Mouse (Mus musculus) gastrocnemius, adult 2 months (tissue): ENCODE data around the gene Crtc1. TPM values are rescaled to one million over a fixed set of nuclear protein-coding genes. Genes with fewer than 3 reads are reported as not detected.

ENCODE experiments used
- DNase-seq: peaks from one replicate; pipeline ENCODE4 v3.0.0; 2022
- H3K27ac ChIP-seq: fragments of 200-600 bp; 2 replicates; pipeline ENCODE4 v1.8.1; 2022; ENCODE audit warnings: mild to moderate bottlenecking
- H3K4me3 ChIP-seq: fragments of 200-600 bp; 2 replicates; pipeline ENCODE4 v1.8.1; 2022; ENCODE audit warnings: mild to moderate bottlenecking, moderate library complexity
- CTCF ChIP-seq: fragments of 200-600 bp; IDR thresholded peaks from 2 replicates; pipeline ENCODE4 v1.8.1; 2022; ENCODE audit warnings: antibody characterized with exemption, mild to moderate bottlenecking, moderate library complexity
- intact Hi-C: fragments of 180-260 bp; cut with DNase I; formaldehyde crosslinking; loops from one replicate; pipeline ENCODE4 v1.15.1; 2025
- total RNA-seq, 2 experiments: library from RNA; stranded (reverse); gene quantifications; 2 replicates each; pipeline ENCODE4 v1.2.3; 2021

Gene Crtc1
- total RNA-seq, 2 experiments from 2014 or later, result 8.9 to 9.5 TPM

- TF ChIP-seq CTCF, result no peak
- no peak overlapping the region for H3K27ac ChIP-seq
- no peak for DNase-seq
- intact Hi-C loops, result no loop called here
- H3K4me3 ChIP-seq, result no peak overlapping the region
Observed at GRCm38 (mm10) chr8:70393087-70393486, 46.3 kb downstream of the Crtc1 start.

GRCm38 (mm10) chr8:70389678-70390077 is 49.7 kb downstream of the Crtc1 start:
- no peak for TF ChIP-seq CTCF
- H3K4me3 ChIP-seq, result no peak overlapping the region
- DNase-seq, result no peak
- H3K27ac ChIP-seq, result no peak overlapping the region
- intact Hi-C loops, result no loop called here

GRCm38 (mm10) chr8:70383287-70383686 is 56.1 kb downstream of the Crtc1 start:
- no peak overlapping the region for H3K27ac ChIP-seq
- DNase-seq, result peak; percentile 87
- intact Hi-C loops, result loop anchor here (1.0 kb wide), 1 partner anchor 122 kb away; no protein-coding TSS in a partner anchor
- TF ChIP-seq CTCF, result peak; percentile 99
- no peak overlapping the region for H3K4me3 ChIP-seq

GRCm38 (mm10) chr8:70380069-70380468 is 59.3 kb downstream of the Crtc1 start:
- TF ChIP-seq CTCF, result no peak
- Histone ChIP-seq H3K27ac (no peak overlapping the region), H3K4me3 (no peak overlapping the region)
- intact Hi-C loops, result no loop called here
- no peak for DNase-seq

- no peak for DNase-seq
- Histone ChIP-seq H3K4me3 (no peak overlapping the region), H3K27ac (no peak overlapping the region)
- intact Hi-C loops, result no loop called here
- no peak for TF ChIP-seq CTCF
Observed at GRCm38 (mm10) chr8:70377049-70377448, 62.3 kb downstream of the Crtc1 start.

- no peak for TF ChIP-seq CTCF
- intact Hi-C loops, result no loop called here
- Histone ChIP-seq H3K27ac (no peak overlapping the region), H3K4me3 (peak overlapping the region; percentile 30)
- DNase-seq, result no peak
Observed at GRCm38 (mm10) chr8:70376275-70376741, 63.1 kb downstream of the Crtc1 start.

- intact Hi-C loops, result no loop called here
- no peak for DNase-seq
- no peak for TF ChIP-seq CTCF
- peak overlapping the region; percentile 63 for H3K4me3 ChIP-seq
- no peak overlapping the region for H3K27ac ChIP-seq
Observed at GRCm38 (mm10) chr8:70375212-70375859, 64.0 kb downstream of the Crtc1 start.

- peak overlapping the region; percentile 35 for H3K27ac ChIP-seq
- intact Hi-C loops, result no loop called here
- TF ChIP-seq CTCF, result no peak
- H3K4me3 ChIP-seq, result peak overlapping the region; percentile 63
- DNase-seq, result peak; percentile 89
Observed at GRCm38 (mm10) chr8:70374318-70374927, 65.0 kb downstream of the Crtc1 start.

- no peak for TF ChIP-seq CTCF
- Histone ChIP-seq H3K4me3 (peak within 1 kb of the TSS; percentile 63), H3K27ac (peak within 1 kb of the TSS; percentile 35)
- DNase-seq, result no peak
- intact Hi-C loops, result no loop called here
Observed at GRCm38 (mm10) chr8:70373397-70374317, 65.7 kb downstream of the Crtc1 start, which contains the start of gene Comp. Gene Comp, plus strand, starts transcription at chr8:70373558.

GRCm38 (mm10) chr8:70371951-70372350 is 67.4 kb downstream of the Crtc1 start:
- DNase-seq, result no peak
- peak overlapping the region; percentile 59 for H3K27ac ChIP-seq
- no peak for TF ChIP-seq CTCF
- intact Hi-C loops, result no loop called here
- H3K4me3 ChIP-seq, result no peak overlapping the region

GRCm38 (mm10) chr8:70370476-70370875 is 68.9 kb downstream of the Crtc1 start:
- no peak for TF ChIP-seq CTCF

GRCm38 (mm10) chr8:70366588-70366987 is 72.8 kb downstream of the Crtc1 start:
- intact Hi-C loops, result no loop called here
- Histone ChIP-seq H3K27ac (no peak overlapping the region), H3K4me3 (no peak overlapping the region)
- TF ChIP-seq CTCF, result no peak
- no peak for DNase-seq

More at GRCm38 (mm10) chr8:70370476-70370875, 68.9 kb downstream of the Crtc1 start:
- peak; percentile 47 for DNase-seq
- intact Hi-C loops, result no loop called here
- H3K27ac ChIP-seq, result peak overlapping the region; percentile 20; the same call in 1 of the 2 replicates
- H3K4me3 ChIP-seq, result no peak overlapping the region
